Mouse (Mus musculus): ENCODE measurements around the gene Dab2ip. TPM values are rescaled to one million over a fixed set of nuclear protein-coding genes. Genes with fewer than 3 reads are reported as not detected.

Gene Dab2ip
- polyA plus RNA-seq, 1 experiment from 2014 or later, result 65.7 TPM

DNA sequence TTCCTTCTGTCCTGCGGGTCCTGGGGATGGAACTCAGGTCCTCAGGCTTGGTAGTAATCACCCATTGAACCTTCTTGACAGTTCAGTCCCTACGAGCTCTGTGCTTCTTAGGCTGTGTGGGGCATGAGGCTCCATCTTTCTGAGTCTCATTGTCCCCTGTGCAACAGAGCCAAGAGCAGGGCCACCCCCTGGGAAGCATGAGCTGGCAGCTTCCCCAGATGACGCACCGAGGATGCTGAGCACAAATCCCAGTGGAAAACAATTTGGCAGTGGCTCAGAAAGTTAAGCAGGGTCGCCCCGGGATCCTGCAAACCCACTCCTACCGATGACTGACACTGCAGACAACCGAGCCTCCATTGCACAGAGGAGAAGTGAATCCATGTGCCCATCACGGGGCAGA lies 24.4 kb upstream of the Dab2ip start:
- ATAC-seq (ENCODE audit: low FRiP score, low read depth), result no peak
- 77% methylated on average over 9 of the region's 9 CpGs for WGBS
- H3K36me3 ChIP-seq, result no peaks in the 10 kb centered on the region
- H3K4me1 ChIP-seq, result no peaks in the 10 kb centered on the region
- no peak overlapping the region for H3K4me2 ChIP-seq (replicated peaks)
- H3K9ac ChIP-seq, result no peak overlapping the region
- H3K27me3 ChIP-seq (replicated peaks), result no peaks in the 10 kb centered on the region
- no peak overlapping the region for H3K27ac ChIP-seq
- no peaks in the 10 kb centered on the region for H3K9me3 ChIP-seq
- no peak overlapping the region for H3K4me3 ChIP-seq

DNA sequence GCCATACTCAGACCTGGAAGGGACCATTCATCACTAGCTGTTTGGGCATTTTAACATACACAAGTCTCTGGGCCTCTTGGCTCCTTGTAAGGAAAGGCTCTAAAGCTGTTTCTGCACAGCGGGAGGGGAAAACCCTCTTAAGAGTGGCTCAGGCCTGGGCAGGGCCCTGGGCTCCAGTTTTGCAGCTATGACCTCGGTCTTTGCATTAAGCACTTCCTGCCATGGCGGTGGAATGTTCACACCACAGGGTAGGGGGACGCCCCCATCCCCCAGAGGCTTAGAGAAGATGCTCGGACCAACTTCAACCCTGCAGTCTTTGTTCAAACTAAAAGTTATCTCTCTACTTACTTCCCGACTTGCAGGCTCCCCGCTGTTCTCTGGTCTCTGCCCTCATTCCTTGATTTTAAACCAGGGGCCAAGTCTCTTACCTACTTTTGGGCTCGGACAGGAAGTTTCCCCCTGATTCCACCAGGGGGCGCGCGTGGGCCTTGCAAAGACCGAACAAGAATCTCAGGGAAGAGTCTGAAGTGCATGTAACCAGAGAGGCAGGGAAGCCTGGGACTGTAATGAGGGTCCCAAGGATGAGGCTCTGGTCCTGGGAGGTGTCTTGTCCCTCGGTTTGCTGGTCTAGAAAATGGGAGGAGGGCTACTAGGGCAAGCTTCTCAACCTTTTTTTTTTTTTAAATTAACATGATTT lies 18.6 kb upstream of the Dab2ip start:
- no peak overlapping the region for H3K4me3 ChIP-seq
- H3K27me3 ChIP-seq (replicated peaks), result no peaks in the 10 kb centered on the region
- no peaks in the 10 kb centered on the region for H3K4me1 ChIP-seq
- H3K36me3 ChIP-seq, result no peaks in the 10 kb centered on the region
- ATAC-seq (ENCODE audit: low FRiP score, low read depth), result peak; percentile 57; the same call in 1 of the 2 replicates
- WGBS, result 5% methylated on average over 13 of the region's 13 CpGs
- H3K4me2 ChIP-seq (replicated peaks), result 0 out of 2 replicates have a peak overlapping the region, but pooled peaks have one; percentile 8
- no peaks in the 10 kb centered on the region for H3K9me3 ChIP-seq
- no peak overlapping the region for H3K27ac ChIP-seq
- no peak overlapping the region for H3K9ac ChIP-seq

DNA sequence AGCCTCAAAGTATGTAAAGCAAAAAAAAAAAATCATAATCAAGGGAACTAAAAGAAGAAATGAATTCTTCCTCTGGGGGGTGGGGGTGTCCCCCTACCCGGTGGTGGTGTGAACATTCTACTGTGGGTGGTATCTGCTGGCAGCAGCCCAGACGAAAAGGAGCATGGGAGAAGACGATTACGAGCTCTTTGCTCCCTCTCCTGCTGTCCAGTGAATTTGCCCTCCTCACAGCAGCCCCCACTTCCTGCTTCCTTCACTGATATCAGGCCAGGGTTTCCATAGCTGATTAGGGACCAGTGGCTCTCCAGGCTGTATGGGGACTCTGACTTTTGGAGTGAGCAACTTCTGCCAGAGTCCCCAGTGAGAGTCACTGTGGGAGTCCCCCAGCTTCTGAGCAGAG lies 17.3 kb upstream of the Dab2ip start:
- H3K27me3 ChIP-seq (replicated peaks), result no peaks in the 10 kb centered on the region
- peaks cover 10% of the 10 kb centered on the region for H3K4me1 ChIP-seq
- no peak for ATAC-seq (ENCODE audit: low FRiP score, low read depth)
- no peak overlapping the region for H3K27ac ChIP-seq
- H3K9ac ChIP-seq, result no peak overlapping the region
- H3K4me2 ChIP-seq (replicated peaks), result no peak overlapping the region
- H3K9me3 ChIP-seq, result no peaks in the 10 kb centered on the region
- no peak overlapping the region for H3K4me3 ChIP-seq
- WGBS, result 56% methylated on average over 4 of the region's 4 CpGs
- H3K36me3 ChIP-seq, result no peaks in the 10 kb centered on the region

DNA sequence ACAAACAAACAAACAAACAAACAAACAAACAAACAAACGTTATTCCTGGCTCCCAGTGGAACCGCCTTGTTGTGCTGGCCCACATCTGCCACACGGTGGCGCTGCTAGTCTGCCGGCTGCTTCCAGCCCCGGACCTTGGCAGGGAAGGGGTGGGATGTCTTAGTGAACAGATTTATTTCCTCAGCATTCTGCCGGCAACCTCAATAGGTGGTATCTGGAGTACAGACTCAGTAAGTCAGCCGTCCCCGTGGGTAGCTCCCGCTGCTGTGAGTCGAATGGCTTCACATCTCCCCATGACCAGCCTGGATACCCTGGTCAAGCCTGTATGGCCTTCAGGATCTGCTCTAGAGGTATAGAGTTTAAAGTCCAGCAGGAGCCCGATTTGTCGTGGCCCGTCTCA lies 13.3 kb upstream of the Dab2ip start:
- ATAC-seq (ENCODE audit: low FRiP score, low read depth), result peak; percentile 76
- H3K9me3 ChIP-seq, result no peaks in the 10 kb centered on the region
- H3K4me3 ChIP-seq, result no peak overlapping the region
- no peak overlapping the region for H3K27ac ChIP-seq
- no peaks in the 10 kb centered on the region for H3K27me3 ChIP-seq (replicated peaks)
- peak overlapping the region; percentile 52 for H3K4me2 ChIP-seq (replicated peaks)
- H3K4me1 ChIP-seq, result peaks cover 10% of the 10 kb centered on the region
- no peak overlapping the region for H3K9ac ChIP-seq
- WGBS, result 11% methylated on average over 14 of the region's 14 CpGs
- H3K36me3 ChIP-seq, result no peaks in the 10 kb centered on the region

DNA sequence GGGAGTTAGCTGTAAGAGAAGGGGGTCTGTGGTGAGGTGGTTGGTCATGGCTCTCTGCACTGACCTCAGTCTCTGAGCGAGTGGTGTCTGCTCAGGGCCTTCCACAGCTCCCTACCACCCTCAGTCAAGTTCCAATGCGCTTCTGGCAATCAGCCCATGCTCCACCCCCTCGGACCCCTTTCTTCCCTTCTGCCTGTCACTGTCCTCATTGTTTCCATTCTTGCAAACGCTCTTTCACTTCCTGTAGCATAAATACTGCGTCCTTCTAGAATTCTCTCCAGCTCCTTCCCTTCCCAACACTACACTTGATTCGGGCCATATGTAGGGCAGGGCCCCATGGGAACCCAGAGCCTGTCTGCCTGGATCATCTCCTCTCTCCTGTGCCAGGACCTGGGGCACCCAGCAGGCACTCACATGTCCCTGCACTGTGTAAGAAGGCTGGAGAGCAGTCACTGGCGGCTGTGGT lies 12.9 kb upstream of the Dab2ip start:
- Histone ChIP-seq H3K9me3 (no peaks in the 10 kb centered on the region), H3K4me3 (no peak overlapping the region), H3K36me3 (no peaks in the 10 kb centered on the region), H3K27ac (no peak overlapping the region), H3K4me2 (replicated peaks) (peak overlapping the region; percentile 52), H3K27me3 (replicated peaks) (no peaks in the 10 kb centered on the region), H3K4me1 (peaks cover 10% of the 10 kb centered on the region), H3K9ac (no peak overlapping the region)
- peak; percentile 77 for ATAC-seq (ENCODE audit: low FRiP score, low read depth)
- 28% methylated on average over 7 of the region's 7 CpGs for WGBS

DNA sequence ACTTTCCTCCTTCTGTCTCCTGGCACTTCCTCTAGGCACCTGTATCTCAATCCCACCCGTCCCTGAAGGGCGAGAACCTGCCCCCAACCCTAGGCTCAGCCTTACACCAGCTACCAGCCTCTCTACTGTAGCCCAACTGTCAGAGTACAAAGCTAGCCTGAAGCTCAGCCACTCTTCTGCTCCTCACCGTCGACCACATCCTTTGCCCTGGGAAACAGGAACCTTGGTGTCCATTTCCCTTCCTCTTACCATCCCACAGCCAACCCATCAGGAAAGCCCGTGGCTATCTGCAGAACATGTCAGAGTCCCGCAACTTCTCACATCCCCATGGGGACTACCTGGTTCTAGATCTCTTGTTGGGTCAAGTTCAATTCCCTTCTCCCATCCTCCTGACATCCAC lies 11.6 kb upstream of the Dab2ip start:
- H3K36me3 ChIP-seq, result no peaks in the 10 kb centered on the region
- no peak for ATAC-seq (ENCODE audit: low FRiP score, low read depth)
- H3K9ac ChIP-seq, result no peak overlapping the region
- no peak overlapping the region for H3K27ac ChIP-seq
- H3K4me3 ChIP-seq, result no peak overlapping the region
- peaks cover 10% of the 10 kb centered on the region for H3K4me1 ChIP-seq
- H3K27me3 ChIP-seq (replicated peaks), result no peaks in the 10 kb centered on the region
- H3K4me2 ChIP-seq (replicated peaks), result no peak overlapping the region
- WGBS, result 92% methylated on average over 6 of the region's 6 CpGs
- no peaks in the 10 kb centered on the region for H3K9me3 ChIP-seq

DNA sequence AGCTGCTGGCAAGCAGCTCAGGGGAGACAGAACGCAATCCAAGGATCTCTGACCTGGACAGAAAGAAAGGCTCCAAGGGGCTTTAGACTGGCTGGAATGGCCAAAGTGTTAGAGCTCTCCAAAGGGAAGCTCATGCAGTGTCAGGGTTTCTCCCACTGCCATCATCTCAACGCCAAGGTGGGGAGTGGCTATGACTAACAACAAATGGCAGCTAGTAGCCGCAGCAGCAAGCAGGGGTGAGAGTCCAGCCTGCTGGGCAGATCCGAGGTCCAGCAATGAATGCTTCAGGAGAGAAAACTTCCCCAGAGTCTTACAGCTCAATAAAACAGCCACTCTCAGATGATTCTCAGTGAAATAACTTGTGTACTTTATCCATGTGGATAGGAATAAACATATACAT lies 8.9 kb upstream of the Dab2ip start:
- WGBS, result 68% methylated on average over 4 of the region's 4 CpGs
- no peaks in the 10 kb centered on the region for H3K36me3 ChIP-seq
- ATAC-seq (ENCODE audit: low FRiP score, low read depth), result no peak
- H3K9me3 ChIP-seq, result no peaks in the 10 kb centered on the region
- no peak overlapping the region for H3K4me2 ChIP-seq (replicated peaks)
- H3K4me1 ChIP-seq, result peaks cover 10% of the 10 kb centered on the region
- H3K4me3 ChIP-seq, result no peak overlapping the region
- H3K9ac ChIP-seq, result no peak overlapping the region
- no peak overlapping the region for H3K27ac ChIP-seq
- no peaks in the 10 kb centered on the region for H3K27me3 ChIP-seq (replicated peaks)

DNA sequence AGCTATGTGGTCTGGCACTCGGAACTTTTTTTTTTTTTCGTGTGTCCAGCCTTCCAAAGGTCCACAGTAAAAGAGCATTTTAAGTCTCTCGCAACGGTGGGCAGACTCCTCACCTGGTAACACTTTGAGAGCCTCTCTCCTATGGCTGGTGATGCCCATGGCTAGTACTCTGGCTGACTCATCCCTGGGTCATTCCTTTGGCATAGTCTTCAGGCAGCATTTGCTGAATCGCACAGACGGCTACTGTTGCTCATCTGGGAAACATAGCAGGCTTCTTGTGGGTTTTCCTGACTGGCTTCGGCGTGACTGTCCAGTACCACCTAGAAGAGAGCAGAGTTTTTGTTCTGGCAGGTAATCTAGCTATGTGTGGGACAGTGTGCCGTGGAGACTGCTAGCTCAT lies 8.0 kb upstream of the Dab2ip start:
- Histone ChIP-seq H3K4me2 (replicated peaks) (no peak overlapping the region), H3K27me3 (replicated peaks) (no peaks in the 10 kb centered on the region), H3K36me3 (no peaks in the 10 kb centered on the region), H3K27ac (no peak overlapping the region), H3K9ac (no peak overlapping the region), H3K9me3 (no peaks in the 10 kb centered on the region), H3K4me1 (peaks cover 5% of the 10 kb centered on the region), H3K4me3 (no peak overlapping the region)
- no peak for ATAC-seq (ENCODE audit: low FRiP score, low read depth)
- WGBS, result 87% methylated on average over 9 of the region's 9 CpGs

DNA sequence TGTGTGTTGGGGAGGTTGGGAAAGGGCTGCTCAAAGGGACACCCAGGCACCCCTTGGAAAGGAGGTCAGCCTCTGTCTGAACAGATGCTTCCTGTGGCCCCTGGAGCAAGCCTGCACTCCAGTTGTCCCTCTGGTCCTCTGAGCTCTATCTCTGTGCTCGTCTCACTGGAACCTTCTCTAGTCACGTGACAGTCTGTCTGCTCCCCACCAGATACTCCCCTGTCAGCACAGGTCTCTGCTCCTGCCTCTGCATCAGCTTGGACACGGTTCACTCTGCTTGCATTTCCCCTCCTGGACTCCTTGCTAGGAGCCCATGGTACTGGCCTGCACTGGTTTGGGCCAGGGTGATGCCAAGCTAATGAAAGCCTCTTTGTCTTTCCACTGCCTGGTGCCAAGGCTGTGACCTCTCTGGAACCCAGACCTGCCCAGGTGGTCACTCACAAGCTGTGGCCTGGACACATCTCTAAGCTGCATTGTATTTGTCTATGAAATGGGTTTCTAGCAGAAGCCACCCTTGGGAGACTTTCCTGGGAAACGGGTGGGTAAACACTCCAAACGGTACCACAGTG lies 1.1 kb upstream of the Dab2ip start:
- no peak overlapping the region for H3K27ac ChIP-seq
- H3K9ac ChIP-seq, result no peak overlapping the region
- 74% methylated on average over 5 of the region's 5 CpGs for WGBS
- H3K4me1 ChIP-seq, result peaks cover 24% of the 10 kb centered on the region
- no peak overlapping the region for H3K4me2 ChIP-seq (replicated peaks)
- H3K27me3 ChIP-seq (replicated peaks), result no peaks in the 10 kb centered on the region
- no peaks in the 10 kb centered on the region for H3K9me3 ChIP-seq
- ATAC-seq (ENCODE audit: low FRiP score, low read depth), result no peak
- H3K36me3 ChIP-seq, result no peaks in the 10 kb centered on the region
- no peak overlapping the region for H3K4me3 ChIP-seq

DNA sequence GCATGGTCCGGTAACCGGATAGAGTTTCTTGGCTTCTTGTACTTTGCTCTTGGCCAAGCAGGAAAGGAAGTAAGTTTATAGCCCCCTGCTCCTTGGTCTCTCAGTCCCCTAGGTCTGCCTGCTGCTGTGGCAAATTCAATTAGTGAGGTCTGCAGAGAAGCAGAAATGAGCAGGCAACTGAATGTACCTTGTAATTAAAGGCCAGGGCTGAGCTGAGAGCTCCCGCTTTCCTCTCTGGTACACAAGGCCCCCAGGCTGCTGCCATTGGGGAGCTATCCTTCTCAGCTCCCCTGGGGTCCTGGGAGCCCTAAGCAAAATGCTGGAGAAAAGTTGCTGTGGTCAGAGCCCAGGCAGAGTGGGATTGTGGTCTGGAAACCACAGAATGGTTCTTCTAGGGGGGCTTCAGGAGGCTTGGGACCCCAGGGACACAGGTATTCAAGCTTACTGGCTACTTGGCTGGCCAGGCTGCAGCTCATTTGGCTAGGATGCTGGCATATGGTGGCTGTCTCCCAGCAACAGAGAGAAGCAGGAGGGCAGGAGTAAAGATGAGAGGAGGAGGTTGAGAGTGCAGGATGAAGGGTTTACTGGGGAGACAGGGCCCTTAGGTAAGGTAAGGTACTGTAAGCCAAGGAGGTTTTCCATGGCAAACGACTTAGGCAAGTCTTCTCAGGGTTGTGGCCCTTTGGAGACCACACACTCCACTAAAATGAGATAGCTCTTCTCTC lies 922 bp downstream of the Dab2ip start:
- ATAC-seq (ENCODE audit: low FRiP score, low read depth), result no peak
- H3K4me2 ChIP-seq (replicated peaks), result peak overlapping the region; percentile 36
- no peak overlapping the region for H3K9ac ChIP-seq
- H3K36me3 ChIP-seq, result no peaks in the 10 kb centered on the region
- H3K4me3 ChIP-seq, result no peak overlapping the region
- WGBS, result 67% methylated on average over 4 of the region's 4 CpGs
- H3K27ac ChIP-seq, result no peak overlapping the region
- H3K4me1 ChIP-seq, result peaks cover 24% of the 10 kb centered on the region
- no peaks in the 10 kb centered on the region for H3K9me3 ChIP-seq
- no peaks in the 10 kb centered on the region for H3K27me3 ChIP-seq (replicated peaks)

DNA sequence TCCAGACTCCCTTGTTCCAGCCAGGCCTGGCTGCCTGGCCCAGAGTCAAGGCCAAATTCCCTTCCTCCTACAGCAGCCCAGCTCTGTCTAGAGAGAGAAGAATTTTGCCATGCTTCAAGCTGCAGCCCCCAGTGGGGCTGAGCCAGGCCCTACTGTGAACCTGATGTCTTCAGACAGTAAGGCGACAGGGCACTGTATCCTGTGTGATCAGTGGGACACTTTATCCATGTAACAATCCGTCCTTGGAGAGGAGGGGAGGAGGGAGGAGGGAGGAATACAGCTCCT lies 1.4 kb downstream of the Dab2ip start:
- Histone ChIP-seq H3K4me3 (no peak overlapping the region), H3K4me1 (peaks cover 24% of the 10 kb centered on the region), H3K27ac (no peak overlapping the region), H3K36me3 (no peaks in the 10 kb centered on the region), H3K9me3 (no peaks in the 10 kb centered on the region), H3K27me3 (replicated peaks) (no peaks in the 10 kb centered on the region), H3K9ac (no peak overlapping the region), H3K4me2 (replicated peaks) (no peak overlapping the region)
- ATAC-seq (ENCODE audit: low FRiP score, low read depth), result no peak
- 70% methylated on average over 2 of the region's 2 CpGs for WGBS

DNA sequence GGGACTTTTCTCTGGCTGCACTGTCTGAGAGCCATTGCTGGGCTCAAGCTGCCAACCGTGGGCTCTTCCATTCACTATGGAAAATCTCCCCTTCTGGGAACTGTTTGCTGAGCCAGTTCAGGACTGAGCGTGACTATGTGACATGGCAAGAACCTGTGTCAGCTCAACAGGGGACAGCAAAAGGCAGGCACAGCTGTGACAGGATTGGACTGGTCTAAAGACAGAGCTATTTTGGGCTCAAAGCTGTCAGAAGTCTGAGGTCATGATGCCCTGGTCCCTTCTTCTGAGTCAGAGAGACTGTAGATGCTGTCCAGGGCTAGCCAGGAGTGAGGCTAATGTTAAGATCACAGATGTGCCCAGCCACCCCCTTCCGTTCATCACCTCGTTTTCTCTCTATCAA lies 5.7 kb downstream of the Dab2ip start:
- 84% methylated on average over 4 of the region's 4 CpGs for WGBS

More for the DNA sequence above, 5.7 kb downstream of the Dab2ip start:
- no peaks in the 10 kb centered on the region for H3K36me3 ChIP-seq
- H3K9me3 ChIP-seq, result no peaks in the 10 kb centered on the region
- H3K4me1 ChIP-seq, result peaks cover 7% of the 10 kb centered on the region
- ATAC-seq (ENCODE audit: low FRiP score, low read depth), result no peak
- no peak overlapping the region for H3K9ac ChIP-seq
- no peaks in the 10 kb centered on the region for H3K27me3 ChIP-seq (replicated peaks)
- H3K4me3 ChIP-seq, result no peak overlapping the region
- H3K4me2 ChIP-seq (replicated peaks), result no peak overlapping the region
- no peak overlapping the region for H3K27ac ChIP-seq

All from neural tube, embryonic 12.5 days (tissue).